Mouse (Mus musculus) cerebellum, adult 2 months (tissue): ENCODE results near the gene Mst1.

Experiments
- CTCF ChIP-seq: fragments of 200-500 bp; IDR thresholded peaks from 2 replicates; pipeline ENCODE4 v1.5.1; 2011; ENCODE audit warnings: low read depth, mild to moderate bottlenecking, control low read depth, low read length, moderate library complexity, borderline replicate concordance; ENCODE audit not compliant: insufficient read depth
- POLR2A ChIP-seq: fragments of 200-500 bp; IDR thresholded peaks from 2 replicates; pipeline ENCODE4 v1.6.1; 2011; ENCODE audit warnings: low read length, control low read depth, borderline replicate concordance; ENCODE audit not compliant: insufficient read depth

DNA sequence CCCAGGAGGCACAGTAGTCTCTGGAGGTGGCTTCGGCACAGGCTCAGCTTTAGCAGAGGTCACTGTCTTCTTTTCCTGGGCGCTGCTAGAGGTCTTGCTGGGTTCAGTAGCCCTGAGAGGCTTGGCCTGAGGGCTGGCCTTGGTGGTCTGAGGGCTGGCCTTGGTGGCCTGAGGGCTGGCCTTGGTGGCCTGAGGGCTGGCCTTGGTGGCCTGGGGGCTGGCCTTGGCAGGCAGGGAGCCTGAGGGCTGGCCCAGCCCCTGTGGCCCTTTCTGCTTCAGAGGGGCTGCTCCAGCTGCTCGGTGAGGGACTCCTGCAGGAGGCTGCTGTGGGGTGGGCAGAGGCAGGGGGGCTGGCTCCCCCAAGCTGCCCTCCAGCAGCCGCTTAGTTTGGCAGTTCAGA, 36.9 kb downstream of the Mst1 start:
- no peak for TF ChIP-seq POLR2A
- TF ChIP-seq CTCF = no peak
